Mouse (Mus musculus) embryo, embryonic 10 days (tissue): ENCODE results near the gene Atp5b.
A peak's percentile ranks its signal among the peaks of the same experiment; 100 is the strongest.
"Not testable (repeated sequence)": the region's sequence is repeated elsewhere in the genome, so short reads cannot be mapped to it uniquely, and the experiment has no call there.

ENCODE experiments used
- DNase-seq: peaks from one replicate; pipeline ENCODE4 v3.0.0-alpha.2; 2015; ENCODE audit warnings: low spot score

Atp5b gene

DNA sequence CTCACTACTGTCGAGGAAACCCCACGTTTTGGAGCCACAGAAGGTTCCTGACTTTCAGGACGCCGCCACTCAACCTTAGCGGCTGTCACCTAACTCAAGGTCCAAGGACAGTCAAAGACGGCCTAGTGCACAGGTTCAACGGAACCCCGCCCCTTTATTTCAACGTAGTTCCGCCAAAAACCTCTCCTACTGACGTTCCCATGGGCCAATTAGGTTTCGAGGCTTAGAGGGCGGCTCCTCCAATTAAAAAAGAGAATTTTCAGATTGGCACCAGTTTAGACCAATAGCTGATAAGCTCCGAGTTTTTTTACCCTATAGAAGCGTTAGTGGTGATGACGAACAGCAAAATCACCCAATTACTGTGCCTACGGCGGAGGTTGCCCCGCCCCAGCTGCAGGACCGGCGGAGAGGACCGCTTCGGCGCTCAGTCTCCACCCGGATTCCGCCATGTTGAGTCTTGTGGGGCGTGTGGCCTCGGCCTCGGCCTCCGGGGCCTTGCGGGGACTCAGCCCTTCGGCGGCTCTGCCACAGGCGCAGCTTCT is at the start of gene Atp5b:
Gene Atp5b, plus strand, starts transcription at position 394 of the 542 bp plus-strand sequence.
- DNase-seq: peak; percentile 97

DNA sequence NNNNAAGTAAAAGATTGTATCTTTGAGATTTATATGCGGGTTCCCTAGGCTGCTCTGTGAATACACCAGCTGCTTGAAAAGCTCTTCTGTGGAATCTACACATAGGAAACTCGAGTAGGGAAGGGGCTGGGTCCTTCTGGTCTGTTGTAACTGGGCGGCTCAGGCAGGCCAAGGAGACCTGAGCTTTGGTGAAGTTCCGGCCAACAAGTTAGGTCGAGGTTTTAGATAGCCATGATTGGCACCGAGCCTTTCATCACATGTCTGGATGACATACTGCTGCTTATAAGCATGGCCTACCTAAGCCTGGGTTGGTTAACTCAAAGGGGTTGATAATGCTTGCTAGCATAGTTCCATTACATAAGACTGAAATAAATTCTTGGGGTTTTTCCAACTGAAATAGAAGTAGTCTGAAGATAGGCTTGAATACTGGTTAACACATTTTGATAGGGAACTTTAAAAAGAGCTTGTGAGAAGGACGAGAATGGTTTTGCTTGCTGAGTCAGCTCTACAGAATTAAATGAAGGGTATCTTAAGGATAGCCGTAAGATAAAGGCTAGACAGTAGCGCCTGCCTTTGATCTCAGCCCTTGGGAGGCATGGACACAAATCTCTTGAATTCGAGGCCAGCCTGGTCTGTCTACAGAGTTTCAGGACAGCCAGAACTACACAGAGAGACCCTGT is 46.2 kb upstream of the Atp5b start:
- DNase-seq: peak; percentile 61

DNA sequence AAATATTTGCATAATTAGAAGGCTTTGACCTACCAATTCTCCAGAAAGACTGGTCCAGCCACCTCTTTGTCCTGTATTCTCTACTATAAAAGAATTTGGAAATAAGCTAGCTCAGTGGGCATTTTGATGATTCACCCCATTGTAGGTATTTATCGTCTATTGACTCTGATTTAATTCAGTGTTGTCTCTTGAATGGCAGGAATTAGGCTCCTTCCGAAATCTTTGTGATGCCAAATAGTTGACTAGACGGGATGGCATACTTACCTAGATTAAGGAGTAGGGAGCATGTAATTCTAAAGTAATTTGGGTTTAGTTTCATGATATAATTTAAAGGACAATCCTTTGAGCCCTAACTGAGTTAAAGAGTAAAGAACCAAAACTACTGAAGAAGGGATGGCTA is 45.2 kb upstream of the Atp5b start:
- no peak for DNase-seq

DNA sequence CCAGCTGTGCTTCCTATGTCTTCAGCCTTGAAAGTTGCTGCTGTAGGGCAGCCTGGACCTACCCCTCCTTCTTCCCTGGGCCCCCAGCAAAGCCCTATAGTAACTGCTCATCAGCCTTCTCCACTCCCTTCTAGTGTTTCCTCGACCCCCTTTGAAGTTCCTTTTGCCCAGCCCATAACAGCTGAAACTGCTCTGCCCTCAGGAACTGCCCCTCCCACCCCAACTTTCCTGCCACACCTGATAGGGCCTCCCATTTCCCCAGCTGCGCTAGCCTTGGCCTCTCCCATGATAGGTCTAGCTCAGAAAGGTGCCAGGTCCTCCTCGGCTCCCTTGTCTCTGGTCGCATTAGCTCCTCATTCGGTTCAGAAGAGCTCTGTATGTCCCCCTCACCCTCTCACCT is 43.9 kb upstream of the Atp5b start:
- no peak for DNase-seq

DNA sequence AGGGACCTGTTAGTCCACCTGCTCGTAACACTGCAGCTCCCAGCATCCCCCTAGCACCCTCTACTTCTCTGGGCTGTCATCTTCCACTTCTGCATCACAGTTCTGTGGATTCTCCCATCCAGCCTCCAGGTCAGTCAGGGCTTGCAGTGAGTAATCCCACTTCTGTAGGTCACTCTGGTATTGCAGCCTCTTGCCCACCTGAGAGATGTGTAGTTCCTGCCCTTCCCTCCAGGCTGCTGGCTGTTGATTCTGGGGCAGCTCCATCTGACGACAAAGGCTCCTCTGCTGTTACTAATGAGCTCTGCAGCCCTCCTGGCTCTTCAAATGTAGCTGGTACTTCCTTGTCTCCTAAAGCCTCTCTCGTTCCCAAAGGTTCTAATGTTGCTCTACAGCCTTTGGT is 43.2 kb upstream of the Atp5b start:
- DNase-seq: no peak

DNA sequence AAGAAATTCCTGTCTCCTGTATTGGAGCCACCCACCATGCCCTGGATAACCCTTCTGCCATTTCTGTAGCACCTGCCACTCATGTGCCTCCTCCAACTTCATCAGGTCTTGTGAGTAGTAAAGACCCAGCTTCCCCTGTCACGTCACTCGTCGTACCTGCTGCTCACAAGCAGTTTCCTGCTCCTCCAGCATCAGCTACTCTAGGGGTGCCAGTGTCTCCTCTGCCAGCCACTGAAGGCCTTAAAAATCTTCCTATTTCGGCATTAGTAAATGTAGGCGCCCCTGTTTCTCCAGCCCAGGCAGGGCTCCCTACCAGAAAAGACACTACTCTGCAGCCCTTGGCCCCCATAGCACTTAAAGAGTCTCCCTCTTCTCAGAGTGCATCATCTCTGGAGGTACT is 42.8 kb upstream of the Atp5b start:
- no peak for DNase-seq

DNA sequence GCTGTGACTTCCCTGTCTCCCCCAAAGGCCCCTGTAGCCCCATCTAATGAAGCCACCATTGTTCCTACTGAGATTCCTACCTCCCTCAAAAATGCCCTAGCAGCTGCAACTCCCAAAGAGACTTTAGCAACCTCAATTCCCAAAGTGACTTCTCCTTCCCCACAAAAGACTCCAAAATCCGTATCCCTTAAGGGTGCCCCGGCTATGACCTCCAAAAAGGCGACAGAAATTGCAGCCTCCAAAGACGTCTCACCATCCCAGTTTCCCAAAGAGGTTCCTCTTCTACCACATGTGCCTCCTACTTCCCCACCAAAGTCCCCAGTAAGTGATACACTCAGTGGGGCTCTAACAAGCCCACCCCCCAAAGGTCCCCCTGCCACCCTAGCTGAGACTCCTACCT is 41.4 kb upstream of the Atp5b start:
- no peak for DNase-seq

DNA sequence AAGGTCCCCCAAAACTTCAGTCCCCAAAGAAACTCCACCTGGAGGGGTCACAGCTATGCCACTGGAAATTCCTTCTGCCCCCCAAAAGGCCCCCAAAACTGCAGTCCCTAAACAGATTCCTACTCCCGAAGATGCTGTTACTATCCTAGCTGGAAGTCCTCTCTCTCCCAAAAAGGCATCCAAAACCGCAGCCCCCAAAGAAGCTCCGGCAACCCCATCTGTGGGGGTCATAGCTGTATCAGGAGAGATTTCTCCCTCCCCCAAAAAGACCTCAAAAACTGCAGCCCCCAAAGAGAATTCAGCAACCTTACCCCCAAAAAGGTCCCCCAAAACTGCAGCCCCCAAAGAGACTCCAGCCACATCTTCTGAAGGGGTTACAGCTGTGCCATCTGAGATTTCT is 40.6 kb upstream of the Atp5b start:
- no peak for DNase-seq

DNA sequence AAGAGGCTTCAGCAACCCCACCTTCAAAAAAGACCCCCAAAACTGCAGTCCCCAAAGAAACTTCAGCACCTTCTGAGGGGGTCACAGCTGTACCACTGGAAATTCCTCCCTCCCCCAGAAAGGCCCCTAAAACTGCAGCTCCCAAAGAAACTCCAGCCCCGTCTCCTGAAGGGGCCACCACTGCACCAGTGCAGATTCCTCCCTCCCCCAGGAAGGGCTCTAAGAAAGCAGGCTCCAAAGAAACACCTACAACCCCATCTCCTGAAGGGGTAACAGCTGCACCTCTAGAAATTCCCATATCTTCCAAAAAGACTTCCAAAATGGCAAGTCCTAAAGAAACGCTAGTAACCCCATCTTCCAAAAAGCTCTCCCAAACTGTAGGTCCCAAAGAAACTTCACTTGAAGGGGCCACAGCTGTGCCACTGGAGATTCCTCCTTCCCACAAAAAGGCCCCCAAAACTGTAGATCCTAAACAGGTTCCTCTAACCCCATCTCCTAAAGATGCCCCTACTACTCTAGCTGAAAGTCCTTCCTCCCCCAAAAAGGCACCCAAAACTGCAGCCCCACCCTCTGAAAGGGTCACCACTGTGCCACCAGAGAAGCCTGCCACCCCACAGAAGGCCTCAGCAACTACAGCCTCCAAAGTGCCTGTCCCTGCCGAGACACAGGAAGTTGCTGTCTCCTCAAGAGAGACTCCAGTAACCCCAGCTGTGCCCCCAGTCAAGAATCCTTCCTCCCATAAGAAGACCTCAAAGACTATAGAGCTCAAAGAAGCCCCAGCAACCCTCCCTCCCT is 39.8 kb upstream of the Atp5b start:
- no peak for DNase-seq

DNA sequence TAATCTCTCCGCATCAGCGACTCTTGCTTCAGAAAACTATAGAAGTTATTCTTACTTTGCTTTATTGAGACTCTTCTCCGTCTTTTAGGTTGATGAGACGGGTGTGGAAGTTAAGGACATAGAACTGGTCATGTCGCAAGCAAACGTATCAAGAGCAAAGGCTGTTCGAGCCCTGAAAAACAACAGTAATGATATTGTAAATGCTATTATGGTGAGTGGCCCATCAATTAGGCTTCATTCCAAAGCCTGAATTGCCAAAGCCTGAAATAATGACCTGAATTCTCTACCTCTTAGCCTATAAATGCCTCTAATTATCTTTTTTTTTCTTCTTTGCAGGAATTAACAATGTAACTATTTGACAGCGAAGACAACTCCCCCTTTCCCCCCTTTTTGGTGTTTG is 34.9 kb upstream of the Atp5b start:
- DNase-seq: no peak

DNA sequence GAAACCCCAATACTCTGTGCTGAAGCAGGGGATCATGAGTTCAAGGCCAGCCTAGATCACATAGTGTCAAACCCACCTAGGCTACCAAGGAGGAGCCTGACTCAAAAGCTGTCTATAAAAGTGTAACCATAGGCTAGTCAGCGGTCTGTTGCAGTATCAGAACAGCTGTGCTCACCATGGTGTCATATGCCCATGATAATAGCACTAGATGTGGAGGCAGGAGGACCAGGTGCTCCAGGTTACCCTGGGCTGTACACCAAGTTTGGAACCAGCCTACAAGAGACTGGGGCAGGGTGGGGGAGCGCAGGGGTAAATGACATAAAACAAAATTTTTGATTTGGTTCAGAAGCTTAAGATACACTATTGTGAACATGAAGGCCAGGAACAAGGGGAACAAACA is 33.3 kb upstream of the Atp5b start:
- no peak for DNase-seq

DNA sequence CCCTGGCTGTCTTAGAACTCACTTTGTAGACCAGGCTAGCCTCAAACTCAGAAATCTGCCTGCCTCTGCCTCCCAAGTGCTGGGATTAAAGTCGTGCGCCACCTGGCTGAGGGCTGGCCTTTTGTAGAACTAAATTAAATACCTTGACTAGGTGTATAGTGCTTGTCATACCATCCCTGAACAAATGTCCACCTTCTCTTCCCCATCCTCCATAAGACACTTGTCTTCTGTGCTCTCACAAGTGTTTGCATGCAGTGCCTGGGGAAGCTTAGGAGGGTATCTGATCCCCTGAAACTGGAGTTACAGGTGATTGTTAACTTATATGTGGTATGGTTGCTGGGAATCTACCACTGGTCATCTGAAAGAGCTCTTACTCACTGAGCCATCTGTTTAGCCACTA is 32.7 kb upstream of the Atp5b start:
- no peak for DNase-seq

DNA sequence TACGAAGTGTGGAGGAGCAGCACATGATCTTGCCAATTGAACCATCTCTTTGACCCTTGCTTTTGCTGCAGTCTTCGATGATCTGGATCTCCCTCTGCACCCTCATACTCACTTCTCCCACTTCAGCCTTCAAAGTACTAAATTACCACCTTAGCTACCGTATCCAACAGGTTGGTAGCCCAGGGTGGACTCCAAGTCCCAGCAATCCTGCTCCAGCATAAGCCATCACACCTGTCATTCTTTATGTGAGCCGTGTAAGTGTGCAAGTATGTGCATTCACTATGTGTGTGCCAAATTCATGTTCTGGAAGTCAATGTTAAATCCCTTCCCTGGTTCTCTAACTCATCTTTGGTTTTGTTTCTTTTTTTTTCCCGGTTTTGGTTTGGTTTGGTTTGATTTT is 31.5 kb upstream of the Atp5b start:
- no peak for DNase-seq

DNA sequence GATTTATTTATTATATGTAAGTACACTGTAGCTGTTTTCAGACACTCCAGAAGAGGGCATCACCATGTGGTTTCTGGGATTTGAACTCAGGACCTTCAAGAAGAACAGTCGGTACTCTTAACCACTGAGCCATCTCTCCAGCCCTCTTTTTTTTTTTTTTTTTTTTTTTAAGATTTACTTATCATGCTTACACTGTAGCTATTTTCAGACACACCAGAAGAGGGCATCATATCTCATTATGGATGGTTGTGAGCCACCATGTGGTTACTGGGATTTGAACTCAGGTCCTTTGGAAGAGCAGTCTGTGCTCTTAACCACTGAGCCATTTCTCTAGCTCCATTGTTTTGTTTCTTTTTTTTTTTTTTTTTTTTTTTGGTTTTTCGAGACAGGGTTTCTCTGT is 30.9 kb upstream of the Atp5b start:
- DNase-seq: not testable (repeated sequence)

DNA sequence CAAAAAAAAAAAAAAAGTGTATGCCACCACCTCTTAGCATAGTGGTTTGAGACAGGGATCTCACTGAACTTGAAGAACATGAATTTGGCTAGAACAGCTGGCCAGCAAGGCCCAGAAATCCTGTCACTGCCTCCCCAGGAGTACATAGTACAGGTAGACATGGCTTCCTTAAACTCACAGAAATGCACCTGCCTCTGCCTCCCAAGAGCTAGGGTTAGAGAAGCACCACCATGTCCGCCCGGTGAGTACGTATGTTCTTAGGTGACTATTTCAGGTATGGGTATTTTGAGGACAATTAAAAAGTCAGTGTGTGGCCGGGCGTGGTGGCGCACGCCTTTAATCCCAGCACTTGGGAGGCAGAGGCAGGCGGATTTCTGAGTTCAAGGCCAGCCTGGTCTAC is 30.1 kb upstream of the Atp5b start:
- no peak for DNase-seq

DNA sequence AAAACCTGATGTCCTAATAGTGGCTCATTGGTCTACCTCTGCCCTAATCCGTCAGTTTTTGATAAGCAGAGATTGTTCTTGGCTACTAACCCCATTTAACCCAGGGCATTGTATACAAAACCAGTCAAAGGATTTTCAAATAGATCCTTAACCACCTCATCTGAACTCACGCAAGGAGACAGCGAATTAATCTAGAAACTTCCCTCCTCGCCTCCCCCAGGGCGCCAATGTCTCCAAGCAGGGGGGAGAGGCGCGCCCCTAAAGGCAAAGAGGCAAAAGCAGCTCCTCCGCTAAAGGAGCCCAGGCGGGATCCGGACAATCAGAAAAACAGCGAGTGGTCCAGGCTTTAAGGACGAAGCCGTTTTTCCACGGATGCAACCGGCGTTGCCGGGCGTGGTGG is 24.9 kb upstream of the Atp5b start:
- no peak for DNase-seq

DNA sequence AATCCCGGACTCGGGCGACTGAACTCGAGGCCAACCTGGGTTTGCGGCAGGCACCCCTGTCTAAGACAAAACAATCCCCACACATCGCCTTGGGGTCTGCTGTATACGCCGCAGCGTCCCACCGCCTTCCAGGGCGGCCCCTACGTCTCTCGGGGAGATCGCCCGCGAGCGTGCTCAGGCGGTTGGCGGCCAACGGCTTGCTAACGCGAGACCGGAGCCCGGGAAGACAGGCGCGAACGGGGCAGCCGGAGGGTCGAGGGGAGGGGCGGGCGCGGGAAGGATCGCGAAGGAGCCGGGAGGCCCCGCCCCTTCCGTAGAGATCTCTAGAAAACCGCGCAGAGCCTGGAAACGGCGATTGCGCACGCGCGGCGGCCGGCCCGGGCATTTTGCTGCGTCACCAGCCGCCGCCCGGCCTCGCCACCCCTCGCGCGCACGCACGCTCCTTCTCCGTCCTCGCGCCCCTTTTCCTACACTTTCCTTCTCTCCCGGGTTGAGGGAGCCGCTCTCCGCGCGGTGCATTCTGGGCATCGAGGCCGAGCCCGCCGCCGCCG is 24.4 kb upstream of the Atp5b start, which contains the start of gene Ptges3:
Gene Ptges3, plus strand, starts transcription at position 354 of the 551 bp plus-strand sequence.
- DNase-seq: peak; percentile 98

DNA sequence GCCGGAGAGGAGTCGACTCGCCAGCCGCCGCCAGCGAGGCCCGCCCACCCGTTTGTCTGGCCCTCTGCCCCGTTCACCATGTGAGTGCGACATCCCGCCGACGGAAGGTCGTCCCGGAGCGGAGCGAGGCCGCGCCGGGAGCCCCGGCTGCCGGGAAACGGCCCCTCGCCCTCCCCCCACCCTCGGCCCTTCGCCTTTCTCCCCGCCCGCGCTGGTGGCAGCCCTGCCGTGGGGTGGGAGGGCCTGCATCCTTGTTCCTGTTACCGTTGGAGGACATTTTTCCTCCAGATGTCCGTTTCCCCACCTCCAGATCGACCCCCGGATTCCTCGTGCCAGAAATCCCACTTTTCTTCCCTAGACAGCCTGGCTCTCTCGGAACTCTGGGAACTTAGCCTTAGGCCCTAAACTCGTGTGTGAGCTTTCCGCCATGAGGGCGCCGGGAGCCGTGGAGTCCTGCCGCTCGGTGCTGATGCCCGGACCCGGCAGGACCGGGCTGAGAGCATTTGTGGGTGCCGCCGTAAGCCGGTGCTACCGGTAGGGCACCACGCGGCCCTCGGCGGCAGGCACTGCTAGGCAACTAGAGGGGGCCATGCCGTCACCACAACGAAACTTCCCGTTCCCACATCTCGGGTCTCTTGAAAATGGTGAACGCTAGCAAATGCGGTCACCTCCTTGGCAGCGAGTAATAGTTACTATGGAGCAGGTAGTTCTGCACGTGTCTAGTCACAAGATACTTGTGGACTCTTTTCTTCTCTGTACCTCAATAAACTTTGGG is 23.7 kb upstream of the Atp5b start:
- DNase-seq: peak; percentile 76

DNA sequence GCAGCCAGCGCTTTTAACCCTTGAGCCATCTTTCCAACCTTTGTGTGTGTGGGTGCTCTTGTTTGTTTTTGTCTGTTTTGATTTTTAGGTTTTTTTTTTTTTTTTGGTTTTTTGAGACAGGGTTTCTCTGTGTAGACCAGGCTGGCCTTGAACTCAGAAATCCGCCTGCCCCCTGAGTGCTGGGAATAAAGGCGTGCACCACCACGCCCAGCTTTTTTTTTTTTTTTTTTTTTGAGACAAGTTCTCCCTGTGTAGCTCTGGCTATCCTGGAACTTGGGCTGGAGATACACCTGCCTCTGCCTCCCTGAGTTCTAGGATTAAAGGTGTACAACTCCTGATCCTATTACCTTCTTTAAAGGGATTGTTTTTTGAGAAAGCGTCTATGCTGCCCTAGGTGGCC is 22.0 kb upstream of the Atp5b start:
- DNase-seq: no peak

DNA sequence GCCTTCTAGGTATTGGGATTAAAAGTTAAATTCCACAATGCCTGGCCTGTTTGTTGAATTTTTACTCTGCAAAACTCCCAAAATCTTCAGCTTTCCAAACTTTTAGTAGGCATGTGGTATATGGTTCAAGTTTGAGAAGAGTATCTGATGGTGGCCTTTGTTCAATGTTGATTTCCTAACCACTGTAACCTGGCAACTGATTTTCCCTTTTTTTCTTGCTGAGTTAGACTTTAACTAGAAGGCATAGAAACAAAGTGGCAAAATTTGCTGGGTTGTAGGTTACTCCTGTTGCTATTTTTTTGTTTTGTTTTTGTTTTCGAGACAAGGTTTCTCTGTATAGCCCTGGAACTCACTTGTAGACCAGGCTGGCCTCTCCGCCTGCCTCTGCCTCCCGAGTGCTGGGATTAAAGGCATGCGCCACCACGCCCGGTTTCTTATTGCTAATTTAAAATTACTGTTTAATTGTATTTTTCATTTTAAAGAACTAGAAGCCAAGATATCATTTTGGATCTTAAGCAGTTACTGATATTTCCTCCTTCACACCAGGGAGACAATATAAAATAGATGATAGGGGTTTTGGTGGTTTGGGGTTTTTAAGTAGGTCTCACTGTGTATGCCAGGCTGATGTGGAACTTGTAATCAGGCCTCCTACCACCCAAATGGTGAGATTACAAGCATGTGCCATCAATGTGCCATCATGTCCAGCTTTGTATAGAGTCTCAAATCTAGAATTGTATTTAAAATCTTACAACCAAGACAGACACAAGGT is 20.7 kb upstream of the Atp5b start:
- DNase-seq: no peak

DNA sequence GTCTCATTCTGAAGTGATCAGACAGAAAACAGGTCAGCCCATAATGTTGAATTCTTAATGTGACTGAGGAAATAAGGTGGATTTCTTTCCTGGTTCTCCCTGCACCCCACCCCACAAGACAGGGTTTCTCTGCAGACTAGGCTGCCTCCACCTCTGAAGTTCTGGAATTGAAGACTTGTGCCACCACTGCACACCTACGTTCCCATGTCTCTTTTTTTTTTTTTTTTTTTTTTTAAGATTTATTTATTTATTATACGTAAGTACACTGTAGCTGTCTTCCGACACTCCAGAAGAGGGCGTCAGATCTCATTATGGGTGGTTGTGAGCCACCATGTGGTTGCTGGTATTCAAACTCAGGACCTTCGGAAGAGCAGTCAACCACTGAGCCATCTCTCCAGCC is 17.0 kb upstream of the Atp5b start:
- DNase-seq: no peak

DNA sequence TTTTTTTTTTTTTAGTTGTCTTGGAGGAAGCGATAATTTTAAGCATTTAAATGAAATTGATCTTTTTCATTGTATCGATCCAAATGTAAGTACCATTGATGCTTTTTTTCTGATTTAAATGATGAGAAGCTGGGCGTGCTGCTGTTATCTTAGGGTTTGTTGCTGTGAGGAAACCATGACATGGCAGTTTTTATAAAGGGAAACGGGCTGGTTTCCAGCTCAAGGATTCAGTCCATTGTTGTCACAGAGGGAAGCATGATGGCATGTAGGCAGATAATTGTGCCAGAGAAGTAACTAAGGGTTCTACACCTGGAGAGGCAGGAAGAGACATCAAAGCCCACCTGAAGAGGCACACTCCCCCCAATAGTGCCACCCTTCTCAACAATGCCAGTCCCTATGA is 13.9 kb upstream of the Atp5b start:
- DNase-seq: no peak
